Comparison of ENCODE assay signal across 9 mouse cellular contexts in the genomic region with DNA sequence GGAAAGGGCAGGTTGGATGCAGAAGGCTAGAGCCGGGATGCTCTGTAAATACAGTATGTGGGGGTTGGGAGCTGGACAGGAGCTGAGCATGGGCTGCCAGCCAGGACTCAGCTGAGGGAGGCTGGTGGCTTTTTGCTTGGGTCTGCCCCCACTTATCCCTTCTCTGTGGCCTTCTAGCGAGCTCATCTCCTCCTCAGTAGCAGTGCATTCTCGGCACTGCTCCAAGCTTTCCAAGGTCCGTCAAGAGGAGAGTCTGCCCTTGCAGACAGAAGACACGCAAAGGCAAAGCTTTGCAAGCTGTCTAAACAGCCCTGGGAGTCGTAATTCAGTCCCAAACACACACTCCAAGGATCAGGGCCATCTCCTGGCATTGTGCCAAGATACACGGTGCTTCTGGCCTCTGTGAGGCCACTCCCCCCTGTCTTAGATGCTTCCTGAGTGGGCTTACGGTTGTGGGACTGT. TPM values are rescaled to one million over a fixed set of nuclear protein-coding genes. Genes with fewer than 3 reads are reported as not detected.
DNase-seq lines count a peak whose midpoint lies in the region; ATAC-seq and TF ChIP-seq lines count a peak whose summit lies in the region.
"Had no signal": no experiment of that assay in that cellular context is flagged by ENCODE, and none has a peak within 500 bp of the region (broad histone marks: within the 10 kb centered on the region; RNA-seq: fewer than 3 reads in every experiment).

No protein-coding gene starts in this region.

- no peaks in the 10 kb centered on the region for H3K9me3 ChIP-seq in hindbrain, embryonic 11.5 days (ENCODE audit: control insufficient read depth, low read length)
- H3K9me3 ChIP-seq in hindbrain, embryonic 10.5 days = no peaks in the 10 kb centered on the region
- H3K9me3 ChIP-seq in limb, embryonic 11.5 days (ENCODE audit: control insufficient read depth, low read length) = no peaks in the 10 kb centered on the region

- no peak overlapping the region for H3K9ac ChIP-seq in hindbrain, embryonic 11.5 days (ENCODE audit: low read depth, low read length)
- no peak overlapping the region for H3K9ac ChIP-seq in limb, embryonic 11.5 days (ENCODE audit: low read length)

- WGBS in hindbrain, embryonic 11.5 days = 51% methylated on average over 8 of the region's 8 CpGs
- 52% methylated on average over 8 of the region's 8 CpGs for whole genome bisulfite sequencing in hindbrain, embryonic 10.5 days
- WGBS in cerebellum, adult 2 months = 12% methylated on average over 8 of the region's 8 CpGs
- WGBS in limb, embryonic 11.5 days = 46% methylated on average over 8 of the region's 8 CpGs
- 12% methylated on average over 8 of the region's 8 CpGs for WGBS in lung, adult 2 months

- no peak overlapping the region for H3K4me2 ChIP-seq in hindbrain, embryonic 11.5 days (replicated peaks; ENCODE audit: low read depth, low read length)
- no peak overlapping the region for H3K4me2 ChIP-seq in limb, embryonic 11.5 days (ENCODE audit: low read depth, severe bottlenecking)

- H3K36me3 ChIP-seq in hindbrain, embryonic 11.5 days (ENCODE audit: control insufficient read depth, insufficient read depth, low read length) = no peaks in the 10 kb centered on the region
- H3K36me3 ChIP-seq in hindbrain, embryonic 10.5 days = no peaks in the 10 kb centered on the region
- no peaks in the 10 kb centered on the region for H3K36me3 ChIP-seq in limb, embryonic 11.5 days (ENCODE audit: control insufficient read depth, insufficient read depth, low read length)

- peak; percentile 28 for DNase-seq in hindbrain, embryonic 11.5 days (ENCODE audit: low spot score)
- no peak for DNase-seq in hindbrain, embryonic 10.5 days (ENCODE audit: low spot score)
- peak; percentile 44 for DNase-seq in R1 (ENCODE audit: low read depth, low spot score)
- peak; percentile 15 to 23 for DNase-seq in cerebellum, adult 2 months
- peak; percentile 23 for DNase-seq in limb, embryonic 11.5 days (ENCODE audit: low spot score)
- no peak for DNase-seq in urinary bladder, postnatal 36 days (ENCODE audit: low spot score in 2 of 2)
- no peak for DNase-seq in lung, adult 2 months
- no peak for DNase-seq in T-cell, adult 2 months (ENCODE audit: low spot score)

- no peak overlapping the region for H3K4me3 ChIP-seq in hindbrain, embryonic 11.5 days (ENCODE audit: low read depth, low read length)
- no peak overlapping the region for H3K4me3 ChIP-seq in hindbrain, embryonic 10.5 days
- H3K4me3 ChIP-seq in cerebellum, adult 2 months (replicated peaks; ENCODE audit: insufficient read depth, low read depth, low read length) = no peak overlapping the region
- H3K4me3 ChIP-seq in limb, embryonic 11.5 days (ENCODE audit: low read depth, low read length) = no peak overlapping the region
- H3K4me3 ChIP-seq in lung, adult 2 months (replicated peaks; ENCODE audit: extremely low read depth, low read depth, low read length) = no peak overlapping the region

- no peak overlapping the region for H3K27ac ChIP-seq in hindbrain, embryonic 11.5 days (ENCODE audit: low read depth, low read length)
- no peak overlapping the region for H3K27ac ChIP-seq in hindbrain, embryonic 10.5 days
- no peak overlapping the region for H3K27ac ChIP-seq in cerebellum, adult 2 months (ENCODE audit: insufficient read depth, low read length)
- H3K27ac ChIP-seq in limb, embryonic 11.5 days (replicated peaks; ENCODE audit: low read depth, low read length) = no peak overlapping the region

- no peak for TF ChIP-seq CTCF in cerebellum, adult 2 months (IDR thresholded peaks at IDR 0.05; ENCODE audit: borderline replicate concordance, insufficient read depth, low read depth, low read length)
- TF ChIP-seq CTCF in lung, adult 2 months (IDR thresholded peaks at IDR 0.05; ENCODE audit: insufficient read depth, low read length) = no peak

- H3K27me3 ChIP-seq in hindbrain, embryonic 11.5 days (ENCODE audit: control insufficient read depth, insufficient read depth, low read length) = no peaks in the 10 kb centered on the region
- no peaks in the 10 kb centered on the region for H3K27me3 ChIP-seq in hindbrain, embryonic 10.5 days (ENCODE audit: insufficient read depth, poor library complexity, severe bottlenecking)
- no peaks in the 10 kb centered on the region for H3K27me3 ChIP-seq in cerebellum, adult 2 months (ENCODE audit: control insufficient read depth, insufficient read depth, low read length)
- H3K27me3 ChIP-seq in limb, embryonic 11.5 days (ENCODE audit: control insufficient read depth, insufficient read depth, low read length) = no peaks in the 10 kb centered on the region

- no peak for TF ChIP-seq POLR2A in cerebellum, adult 2 months (IDR thresholded peaks at IDR 0.05; ENCODE audit: borderline replicate concordance, insufficient read depth, low read length)
- TF ChIP-seq POLR2A in lung, adult 2 months (IDR thresholded peaks at IDR 0.05; ENCODE audit: borderline replicate concordance, extremely low read depth, low read depth, low read length) = no peak

- H3K4me1 ChIP-seq in hindbrain, embryonic 11.5 days (replicated peaks; ENCODE audit: control insufficient read depth, insufficient read depth, low read length) = no peaks in the 10 kb centered on the region
- peaks cover 5% of the 10 kb centered on the region for H3K4me1 ChIP-seq in hindbrain, embryonic 10.5 days (replicated peaks)
- peaks cover 9% of the 10 kb centered on the region; the same call in 1 of the 2 replicates for H3K4me1 ChIP-seq in cerebellum, adult 2 months (ENCODE audit: control insufficient read depth, insufficient read depth, low read length)
- H3K4me1 ChIP-seq in limb, embryonic 11.5 days (ENCODE audit: control insufficient read depth, insufficient read depth, low read length) = no peaks in the 10 kb centered on the region
- H3K4me1 ChIP-seq in lung, adult 2 months (ENCODE audit: control insufficient read depth, insufficient read depth, low read length) = peaks cover 2% of the 10 kb centered on the region; the same call in 1 of the 2 replicates

- no peak for ATAC-seq in hindbrain, embryonic 11.5 days (ENCODE audit: low FRiP score)
- ATAC-seq in limb, embryonic 11.5 days (ENCODE audit: insufficient number of reproducible peaks, low FRiP score, low TSS enrichment, low read depth) = no peak

RNA-seq across cellular contexts. Expression of gene Smim23, which starts 33.0 kb away (rescaled TPM):
- not detected in 2 replicates for polyA plus RNA-seq in hindbrain, embryonic 11.5 days (2014; fragmentation: Nextera tagmentation; extraction: Ambion mirVana)
- polyA plus RNA-seq in hindbrain, embryonic 10.5 days (2016; fragmentation: Nextera tagmentation; extraction: Ambion mirVana) = not detected in 2 replicates
- polyA plus RNA-seq in cerebellum, adult 2 months (2012; rRNA removed) = not detected in 2 replicates
- polyA plus RNA-seq in limb, embryonic 11.5 days (2014; fragmentation: Nextera tagmentation; extraction: Ambion mirVana) = not detected in 2 replicates
- not detected in 2 replicates for polyA plus RNA-seq in lung, adult 2 months (2012; rRNA removed)
- polyA plus RNA-seq: liver, embryonic 16.5 days had no signal

Comparison
In these comparisons a context has a peak if more than half of its experiments do, and no peak if none do; other contexts are left out.
1. DNase-seq: peak in hindbrain, embryonic 11.5 days (single experiment), R1 (single experiment), cerebellum, adult 2 months (2 of 2) and limb, embryonic 11.5 days (single experiment); none in hindbrain, embryonic 10.5 days (single experiment), urinary bladder, postnatal 36 days (0 of 2), lung, adult 2 months (single experiment) and T-cell, adult 2 months (single experiment).